Mouse (Mus musculus): ENCODE measurements at regions not wholly inside any gene's neighbourhood (a gene's known extent, or its start where the extent isn't known, plus 50 kb on each side); places are given as distances from the start of the nearest gene placed in this dataset.

DNA sequence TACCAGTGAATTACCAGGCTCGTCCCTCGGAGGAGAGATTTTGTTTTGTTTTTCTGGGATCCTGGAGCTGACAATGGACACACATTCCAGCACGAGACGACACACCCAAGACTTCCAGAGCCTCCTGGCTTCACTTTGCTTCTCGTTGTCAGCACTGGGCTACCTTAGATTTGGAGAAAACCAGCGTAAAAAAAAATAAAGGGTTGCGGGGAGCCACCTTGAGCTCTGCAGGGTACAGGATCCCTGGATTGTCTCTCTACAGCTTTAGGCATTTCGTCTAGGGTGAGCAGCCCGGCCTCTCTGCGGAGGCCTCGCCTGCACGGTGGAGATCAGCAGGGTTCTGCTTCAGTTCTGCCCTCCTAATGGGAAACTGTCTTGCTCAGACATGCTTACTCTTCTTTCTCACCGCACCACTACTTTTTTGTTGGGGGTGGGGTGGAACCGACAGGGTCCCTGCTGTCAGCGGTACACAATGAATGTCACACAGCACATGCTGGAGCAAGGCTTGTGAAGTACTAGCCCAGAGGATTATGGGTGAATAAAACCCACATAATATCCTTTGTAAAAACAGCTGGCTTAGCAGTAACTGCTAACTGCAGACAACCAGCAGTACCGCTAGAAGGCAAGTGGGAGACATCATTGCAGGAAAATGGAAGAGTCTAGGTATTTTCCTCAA is 75.7 kb upstream of the Egfl6 start:
- no peaks in the 10 kb centered on the region for H3K36me3 ChIP-seq (ENCODE audit: control insufficient read depth, insufficient read depth, low read length)
- H3K4me1 ChIP-seq (replicated peaks; ENCODE audit: control insufficient read depth, insufficient read depth, low read length), result no peaks in the 10 kb centered on the region
- peak overlapping the region; percentile 26 for H3K4me2 ChIP-seq (replicated peaks; ENCODE audit: low read depth, low read length)
- H3K27me3 ChIP-seq (ENCODE audit: control insufficient read depth, insufficient read depth, low read length), result 0 out of 2 replicates have a peak, but pooled peaks cover 2% of the 10 kb centered on the region
- peak; percentile 84 for ATAC-seq (ENCODE audit: low FRiP score)
- H3K9me3 ChIP-seq (ENCODE audit: control insufficient read depth, low read length), result no peaks in the 10 kb centered on the region
- 18% methylated on average over 16 of the region's 16 CpGs for WGBS
- peak; percentile 47 for DNase-seq (ENCODE audit: low spot score)
- H3K9ac ChIP-seq (ENCODE audit: low read depth, low read length), result peak overlapping the region; percentile 20; the same call in 1 of the 2 replicates
- no peak overlapping the region for H3K4me3 ChIP-seq (ENCODE audit: low read depth, low read length)
- H3K27ac ChIP-seq (ENCODE audit: low read depth, low read length), result peak overlapping the region; percentile 79

DNA sequence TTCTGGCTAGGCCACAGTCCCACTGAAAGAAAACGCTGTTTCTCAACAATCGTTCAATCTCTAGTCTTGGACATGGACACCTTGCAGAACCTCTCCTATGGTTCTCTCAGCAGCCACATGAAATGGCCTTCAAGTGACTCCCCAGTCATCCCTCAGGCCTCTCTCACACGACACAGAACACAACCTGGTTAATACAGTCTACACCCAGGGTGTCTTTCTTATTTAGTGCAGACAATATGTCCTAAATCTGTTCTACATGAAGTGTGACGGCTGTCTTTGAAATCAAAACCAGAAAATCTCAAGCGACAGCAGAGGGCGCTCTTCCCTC is 75.2 kb upstream of the Egfl6 start:
- H3K9ac ChIP-seq (ENCODE audit: low read depth, low read length), result no peak overlapping the region
- H3K4me1 ChIP-seq (replicated peaks; ENCODE audit: control insufficient read depth, insufficient read depth, low read length), result no peaks in the 10 kb centered on the region
- no peaks in the 10 kb centered on the region for H3K9me3 ChIP-seq (ENCODE audit: control insufficient read depth, low read length)
- H3K4me3 ChIP-seq (ENCODE audit: low read depth, low read length), result no peak overlapping the region
- H3K4me2 ChIP-seq (replicated peaks; ENCODE audit: low read depth, low read length), result no peak overlapping the region
- 0 out of 2 replicates have a peak, but pooled peaks cover 2% of the 10 kb centered on the region for H3K27me3 ChIP-seq (ENCODE audit: control insufficient read depth, insufficient read depth, low read length)
- DNase-seq (ENCODE audit: low spot score) (peak; percentile 87), ATAC-seq (ENCODE audit: low FRiP score) (peak; percentile 56; the same call in 1 of the 2 replicates)
- H3K36me3 ChIP-seq (ENCODE audit: control insufficient read depth, insufficient read depth, low read length), result no peaks in the 10 kb centered on the region
- 34% methylated on average over 6 of the region's 6 CpGs for WGBS
- H3K27ac ChIP-seq (ENCODE audit: low read depth, low read length), result no peak overlapping the region

- no peak overlapping the region for H3K27ac ChIP-seq (ENCODE audit: low read depth, low read length)
- H3K9me3 ChIP-seq (ENCODE audit: control insufficient read depth, low read length), result no peaks in the 10 kb centered on the region
- no peaks in the 10 kb centered on the region for H3K4me1 ChIP-seq (replicated peaks; ENCODE audit: control insufficient read depth, insufficient read depth, low read length)
- H3K36me3 ChIP-seq (ENCODE audit: control insufficient read depth, insufficient read depth, low read length), result no peaks in the 10 kb centered on the region
- WGBS, result 62% methylated on average over 3 of the region's 3 CpGs
- no peak overlapping the region for H3K4me2 ChIP-seq (replicated peaks; ENCODE audit: low read depth, low read length)
- H3K27me3 ChIP-seq (ENCODE audit: control insufficient read depth, insufficient read depth, low read length), result no peaks in the 10 kb centered on the region
- DNase-seq (ENCODE audit: low spot score), result peak; percentile 46
- no peak overlapping the region for H3K4me3 ChIP-seq (ENCODE audit: low read depth, low read length)
- no peak for ATAC-seq (ENCODE audit: low FRiP score)
- H3K9ac ChIP-seq (ENCODE audit: low read depth, low read length), result no peak overlapping the region
Measured at GRCm38 (mm10) chrX:166652400-166652799, 66.9 kb upstream of the Egfl6 start.

DNA sequence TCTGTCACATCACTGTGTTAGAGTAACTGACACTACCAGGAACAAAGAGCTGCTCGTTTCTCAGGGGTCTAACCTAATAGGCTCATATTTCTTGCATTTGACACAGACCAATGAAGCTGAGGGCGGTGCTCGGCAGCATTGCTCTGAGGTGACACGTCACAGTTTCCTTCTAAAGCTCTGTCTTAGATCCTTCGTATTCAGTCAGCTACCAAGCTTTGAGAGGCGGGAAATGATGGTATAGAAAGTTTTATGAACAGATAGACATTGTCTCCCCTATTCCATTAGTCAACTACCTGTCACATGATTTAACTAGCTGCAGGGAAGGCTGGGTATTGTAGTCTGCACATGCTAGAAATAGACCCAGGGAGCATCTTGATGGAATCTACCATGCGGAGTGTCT is 60.2 kb upstream of the Egfl6 start:
- H3K9ac ChIP-seq (ENCODE audit: low read depth, low read length), result no peak overlapping the region
- H3K4me2 ChIP-seq (replicated peaks; ENCODE audit: low read depth, low read length), result no peak overlapping the region
- no peaks in the 10 kb centered on the region; the same call in 1 of the 2 replicates for H3K27me3 ChIP-seq (ENCODE audit: control insufficient read depth, insufficient read depth, low read length)
- ATAC-seq (ENCODE audit: low FRiP score) (no peak), DNase-seq (ENCODE audit: low spot score) (no peak)
- H3K4me1 ChIP-seq (replicated peaks; ENCODE audit: control insufficient read depth, insufficient read depth, low read length), result no peaks in the 10 kb centered on the region
- no peak overlapping the region for H3K4me3 ChIP-seq (ENCODE audit: low read depth, low read length)
- no peaks in the 10 kb centered on the region for H3K9me3 ChIP-seq (ENCODE audit: control insufficient read depth, low read length)
- no peaks in the 10 kb centered on the region for H3K36me3 ChIP-seq (ENCODE audit: control insufficient read depth, insufficient read depth, low read length)
- 59% methylated on average over 7 of the region's 7 CpGs for WGBS
- no peak overlapping the region for H3K27ac ChIP-seq (ENCODE audit: low read depth, low read length)

DNA sequence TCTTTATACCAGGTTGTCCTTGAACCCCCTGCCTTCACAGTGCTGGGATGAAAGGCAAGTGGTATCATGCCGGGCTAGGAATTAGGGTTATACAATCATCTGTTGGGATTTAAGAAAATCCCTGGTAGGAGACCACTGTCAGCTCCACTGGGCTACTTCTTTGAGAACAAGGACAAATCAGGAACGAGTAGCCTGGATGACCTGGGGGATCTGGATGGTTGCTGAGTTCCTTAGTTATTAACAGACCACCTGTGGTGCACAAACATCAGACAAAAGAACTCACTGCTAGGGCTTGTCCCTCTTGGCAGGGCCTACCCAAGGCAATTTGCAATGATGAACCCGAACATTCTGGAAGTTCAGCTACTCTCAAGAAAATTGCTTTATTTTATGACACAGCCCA is 55.7 kb upstream of the Egfl6 start:
- Histone ChIP-seq H3K4me3 (ENCODE audit: low read depth, low read length) (no peak overlapping the region), H3K4me1 (replicated peaks; ENCODE audit: control insufficient read depth, insufficient read depth, low read length) (no peaks in the 10 kb centered on the region), H3K27ac (ENCODE audit: low read depth, low read length) (no peak overlapping the region), H3K36me3 (ENCODE audit: control insufficient read depth, insufficient read depth, low read length) (no peaks in the 10 kb centered on the region), H3K4me2 (replicated peaks; ENCODE audit: low read depth, low read length) (no peak overlapping the region), H3K9ac (ENCODE audit: low read depth, low read length) (no peak overlapping the region), H3K27me3 (ENCODE audit: control insufficient read depth, insufficient read depth, low read length) (no peaks in the 10 kb centered on the region; the same call in 1 of the 2 replicates), H3K9me3 (ENCODE audit: control insufficient read depth, low read length) (no peaks in the 10 kb centered on the region)
- DNase-seq (ENCODE audit: low spot score) (no peak), ATAC-seq (ENCODE audit: low FRiP score) (no peak)
- WGBS, result 43% methylated on average over 3 of the region's 3 CpGs

GRCm38 (mm10) chrX:166640258-166640657 is 54.7 kb upstream of the Egfl6 start:
- H3K9me3 ChIP-seq (ENCODE audit: control insufficient read depth, low read length), result no peaks in the 10 kb centered on the region
- no peak overlapping the region for H3K4me2 ChIP-seq (replicated peaks; ENCODE audit: low read depth, low read length)
- H3K4me3 ChIP-seq (ENCODE audit: low read depth, low read length), result no peak overlapping the region
- WGBS, result 85% methylated on average over 1 of the region's 1 CpGs
- DNase-seq (ENCODE audit: low spot score) (no peak), ATAC-seq (ENCODE audit: low FRiP score) (no peak)
- no peaks in the 10 kb centered on the region for H3K4me1 ChIP-seq (replicated peaks; ENCODE audit: control insufficient read depth, insufficient read depth, low read length)
- H3K27me3 ChIP-seq (ENCODE audit: control insufficient read depth, insufficient read depth, low read length), result no peaks in the 10 kb centered on the region
- H3K36me3 ChIP-seq (ENCODE audit: control insufficient read depth, insufficient read depth, low read length), result no peaks in the 10 kb centered on the region
- H3K9ac ChIP-seq (ENCODE audit: low read depth, low read length), result no peak overlapping the region
- no peak overlapping the region for H3K27ac ChIP-seq (ENCODE audit: low read depth, low read length)
